Mouse (Mus musculus) CD4-positive, CD25-positive, alpha-beta regulatory T cell, adult 2 months (primary cell): ENCODE data around the gene Ndufc1.
A peak's percentile ranks its signal among the peaks of the same experiment; 100 is the strongest.
"Not testable (repeated sequence)": the region's sequence is repeated elsewhere in the genome, so short reads cannot be mapped to it uniquely, and the experiment has no call there.

ENCODE experiments used
- DNase-seq: peaks from one replicate; pipeline ENCODE4 v3.0.0-alpha.2; 2012; ENCODE audit warnings: low read depth, low spot score

Ndufc1 gene

GRCm38 (mm10) chr3:51371826-51372225 is 37.0 kb downstream of the Ndufc1 start:
- DNase-seq: no peak

- no peak for DNase-seq
Measured at GRCm38 (mm10) chr3:51368011-51368410, 40.8 kb downstream of the Ndufc1 start.

GRCm38 (mm10) chr3:51366926-51367325 is 41.9 kb downstream of the Ndufc1 start:
- no peak for DNase-seq

- DNase-seq: no peak
Measured at GRCm38 (mm10) chr3:51365517-51365882, 43.3 kb downstream of the Ndufc1 start.

GRCm38 (mm10) chr3:51364703-51365516 is 43.9 kb downstream of the Ndufc1 start:
- DNase-seq: peak; percentile 89

- DNase-seq: no peak
Measured at GRCm38 (mm10) chr3:51361066-51361465, 47.7 kb downstream of the Ndufc1 start.

GRCm38 (mm10) chr3:51359558-51360307 is 49.1 kb downstream of the Ndufc1 start:
- DNase-seq: no peak

- DNase-seq: peak; percentile 86
Measured at GRCm38 (mm10) chr3:51358660-51359557, 49.9 kb downstream of the Ndufc1 start.

GRCm38 (mm10) chr3:51358181-51358580 is 50.6 kb downstream of the Ndufc1 start:
- peak; percentile 79 for DNase-seq

- DNase-seq: no peak
Measured at GRCm38 (mm10) chr3:51357624-51358023, 51.2 kb downstream of the Ndufc1 start.

GRCm38 (mm10) chr3:51357078-51357477 is 51.7 kb downstream of the Ndufc1 start:
- DNase-seq: no peak

GRCm38 (mm10) chr3:51354956-51355355 is 53.8 kb downstream of the Ndufc1 start:
- DNase-seq: not testable (repeated sequence)
